Mouse (Mus musculus) fat pad, adult 2 months (tissue): ENCODE data around the gene Ivns1abp.
"Not testable (repeated sequence)": the region's sequence is repeated elsewhere in the genome, so short reads cannot be mapped to it uniquely, and the experiment has no call there.

Experiments
- DNase-seq: peaks from one replicate; pipeline ENCODE4 v3.0.0-alpha.2; 2011; ENCODE audit warnings: low read depth, low spot score; ENCODE audit errors: extremely low read depth

Gene Ivns1abp

DNA sequence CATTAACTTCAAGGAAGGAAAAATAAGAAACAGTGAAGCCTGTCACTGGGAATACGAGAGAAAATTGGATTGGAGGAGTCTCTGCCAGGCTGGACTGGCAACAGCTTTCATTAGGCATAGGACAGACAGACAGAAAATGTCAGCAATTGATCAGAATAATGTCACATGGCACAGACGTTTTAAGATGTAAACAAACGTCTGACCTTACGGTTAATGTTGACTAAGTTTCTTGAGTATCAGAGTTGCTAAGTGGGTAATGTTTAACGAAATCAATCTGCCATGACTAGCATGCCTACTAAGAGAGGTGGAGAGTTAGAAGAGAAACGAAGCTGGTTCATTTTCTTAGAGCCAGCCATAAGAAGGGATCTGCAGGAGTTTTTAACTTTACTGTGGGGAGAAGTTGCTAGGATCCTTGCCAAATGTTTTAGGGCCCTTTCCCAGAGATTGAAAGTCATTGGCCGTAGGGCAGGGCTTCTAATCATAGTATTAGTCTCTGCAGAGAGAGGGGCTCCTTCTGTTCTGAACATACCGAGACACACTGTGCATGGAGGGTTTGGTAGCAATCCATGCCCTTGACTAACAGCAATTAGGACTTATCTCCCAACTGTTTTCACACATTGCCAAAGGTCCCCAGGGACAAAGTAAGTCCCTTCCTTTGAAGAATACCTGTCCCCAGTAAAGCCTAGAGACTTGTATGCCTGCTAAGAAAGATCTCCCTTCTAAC is 2.8 kb upstream of the Ivns1abp start:
- DNase-seq = no peak

DNA sequence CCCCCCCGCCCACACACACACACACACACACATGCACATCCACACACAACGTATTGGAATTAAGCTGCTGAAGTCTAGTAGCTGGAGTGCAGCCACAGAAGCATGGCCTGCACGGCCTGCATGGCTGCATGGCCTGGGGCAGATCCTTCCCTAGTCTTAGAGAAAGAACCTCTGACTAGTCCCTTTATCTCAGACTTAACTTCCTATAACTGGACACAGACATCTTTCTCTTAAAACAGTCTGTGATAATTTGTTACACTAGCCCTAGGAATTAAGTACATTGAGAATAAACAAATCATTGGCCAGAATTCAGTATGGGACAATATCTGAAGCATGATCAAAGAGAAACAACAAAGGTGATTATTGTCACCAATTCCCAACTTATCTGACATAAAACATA is 2.0 kb upstream of the Ivns1abp start:
- DNase-seq = no peak

DNA sequence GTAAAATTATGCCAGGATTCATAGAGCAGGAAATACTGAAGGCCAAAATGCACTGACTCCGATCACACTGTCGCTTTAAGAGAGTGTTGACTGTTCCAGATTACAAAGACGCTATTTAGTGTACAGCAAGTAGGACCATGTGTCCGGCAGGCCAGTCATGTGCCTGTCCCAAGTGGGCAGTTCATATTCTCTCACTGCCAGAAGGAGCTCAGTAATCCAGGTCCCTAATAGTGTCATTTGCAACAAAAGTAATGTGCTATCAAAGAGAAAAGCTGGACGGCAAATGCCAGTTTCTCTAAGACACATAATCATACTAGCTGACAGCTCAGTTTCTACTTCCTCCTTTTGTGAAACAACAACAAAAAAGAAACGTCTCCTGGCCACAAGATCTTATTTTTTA is 1.3 kb upstream of the Ivns1abp start:
- no peak for DNase-seq

DNA sequence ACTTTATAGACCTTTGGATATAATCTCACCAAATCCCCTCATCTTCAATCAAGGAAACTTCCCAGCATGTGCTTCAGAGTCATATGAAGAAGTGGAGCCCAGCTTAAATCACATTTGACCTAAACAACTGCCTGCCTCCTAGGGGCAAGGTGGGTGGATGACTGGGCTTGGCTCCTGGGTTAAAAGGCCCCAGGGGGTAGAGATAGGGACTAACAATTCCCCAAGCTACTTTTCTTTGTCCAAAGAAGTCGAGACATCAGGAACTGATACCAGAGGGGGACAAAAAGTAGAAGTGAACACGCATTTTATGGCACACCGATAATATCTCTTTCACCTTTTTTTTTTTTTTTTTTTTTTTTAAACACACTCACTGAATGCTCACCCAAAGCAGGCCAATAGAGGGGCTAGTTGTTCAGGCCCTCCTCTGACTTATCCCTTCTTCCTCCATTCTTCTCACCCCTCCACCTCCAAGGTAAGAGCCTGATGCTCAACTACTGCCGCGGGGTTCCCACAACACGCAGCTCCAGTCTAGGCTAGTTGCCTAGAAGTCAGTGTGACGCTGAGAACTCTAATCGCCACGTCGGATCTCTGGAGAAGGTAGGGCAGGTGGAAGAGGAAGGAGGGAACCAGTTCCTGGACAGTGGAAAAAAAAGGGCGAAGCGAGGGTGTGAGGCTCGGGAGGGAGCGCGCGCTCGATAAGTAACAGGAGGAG is 550 bp upstream of the Ivns1abp start:
- no peak for DNase-seq

DNA sequence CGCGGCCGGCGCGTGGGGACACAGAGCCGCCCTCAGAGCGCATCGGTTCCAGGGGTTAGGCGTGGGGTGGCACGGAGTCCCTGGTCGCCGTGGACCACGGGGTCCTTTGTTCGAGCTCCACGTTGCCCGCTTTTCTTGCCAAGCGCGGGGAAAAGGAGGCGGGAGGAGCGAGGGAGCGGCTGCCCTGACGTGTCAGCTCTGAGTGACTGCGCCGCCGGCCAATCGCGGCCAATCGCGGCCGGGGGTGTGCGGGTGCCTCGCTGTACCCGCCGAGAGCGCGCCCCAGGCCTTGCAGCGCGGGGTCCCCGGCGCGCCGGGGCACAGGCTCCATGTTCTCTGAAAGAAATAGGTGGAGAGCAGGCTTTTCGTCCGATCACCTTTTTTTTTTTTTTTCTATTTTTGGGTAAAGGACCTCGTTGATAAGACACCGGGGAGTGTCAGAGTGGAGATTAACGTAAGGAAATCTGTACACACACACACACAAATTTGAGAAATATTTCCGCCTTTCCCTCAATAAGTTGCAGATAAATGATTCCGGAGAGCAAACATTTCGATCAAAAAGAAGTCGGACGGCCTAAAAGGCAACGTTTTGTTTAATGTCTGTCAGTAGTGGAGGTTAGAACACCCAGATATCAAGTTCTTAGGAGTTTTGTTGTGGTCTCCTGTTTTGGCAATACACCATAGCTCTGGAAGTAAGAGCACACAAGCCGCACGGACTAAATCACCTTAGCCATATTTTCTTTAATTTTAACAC is 1.0 kb downstream of the Ivns1abp start:
- no peak for DNase-seq

DNA sequence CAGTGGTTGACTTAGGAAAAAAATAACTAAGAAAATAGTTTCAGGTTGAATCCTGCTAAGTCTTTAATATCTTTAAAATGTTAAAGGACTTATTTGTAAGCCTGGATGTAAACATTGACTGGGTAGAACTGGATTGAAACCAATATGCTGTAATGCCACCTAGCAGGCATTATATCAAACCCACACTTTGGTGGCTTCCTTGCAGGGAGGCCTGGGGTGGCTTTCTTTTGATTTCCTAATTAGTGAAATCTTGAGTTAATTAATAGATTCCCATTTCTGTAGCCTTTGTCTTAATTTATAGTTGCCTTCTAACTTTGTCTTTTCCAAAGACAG is 1.6 kb downstream of the Ivns1abp start:
- no peak for DNase-seq

DNA sequence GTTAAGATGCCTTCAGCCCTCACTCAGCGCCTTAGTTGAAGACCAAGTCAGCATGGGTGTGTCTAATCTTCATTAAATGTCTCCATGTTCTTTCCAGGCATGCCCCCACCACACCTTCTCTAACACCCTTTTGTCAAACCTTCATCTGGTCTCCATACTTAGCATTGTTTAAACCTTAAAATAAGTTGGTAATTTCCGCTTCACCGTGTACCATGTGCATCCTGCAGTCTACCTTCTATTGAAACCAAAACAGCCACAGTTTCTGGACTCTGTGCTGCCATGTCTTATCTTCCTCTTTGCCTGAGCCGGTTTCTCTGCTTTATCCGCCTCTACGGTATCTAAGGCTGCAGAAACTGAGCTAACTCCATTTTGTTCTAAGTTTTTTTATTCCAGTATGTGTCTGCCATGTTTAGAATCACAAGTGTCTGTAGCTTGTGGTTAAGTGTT is 2.4 kb downstream of the Ivns1abp start:
- DNase-seq = no peak

DNA sequence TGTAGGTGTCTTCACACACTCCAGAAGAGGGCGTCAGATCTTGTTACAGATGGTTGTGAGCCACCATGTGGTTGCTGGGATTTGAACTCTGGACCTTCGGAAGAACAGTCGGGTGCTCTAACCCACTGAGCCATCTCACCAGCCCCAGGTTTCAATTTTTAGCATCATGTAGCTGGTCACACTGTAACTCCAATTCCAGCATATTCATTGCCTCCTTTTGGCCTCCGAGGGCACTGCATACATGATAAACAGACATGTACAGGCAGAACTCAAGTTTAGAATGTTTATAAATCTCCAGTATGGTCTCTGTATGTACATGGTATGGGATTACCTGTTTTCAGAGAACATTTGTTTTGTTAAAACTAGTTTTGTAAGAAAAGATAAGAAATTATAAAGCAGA is 4.0 kb downstream of the Ivns1abp start:
- DNase-seq = not testable (repeated sequence)

DNA sequence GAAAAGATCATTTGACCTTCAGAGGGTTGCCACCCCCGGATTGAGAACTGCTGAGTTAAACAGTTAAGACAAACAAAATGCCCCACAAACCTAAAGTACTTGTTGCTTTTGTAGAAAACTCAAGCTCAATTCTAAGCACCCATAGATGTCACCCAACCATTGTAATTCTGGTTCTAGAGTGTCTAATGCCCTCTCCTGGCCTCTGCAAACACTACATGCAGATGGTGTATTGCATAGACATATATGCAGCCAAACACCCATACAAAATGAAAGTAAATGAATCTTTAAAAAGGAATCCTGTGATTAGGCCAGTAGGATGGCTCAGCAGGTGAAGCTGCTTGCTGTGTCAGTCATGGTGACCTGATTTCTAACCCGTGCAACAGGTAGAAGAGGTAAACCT is 8.6 kb downstream of the Ivns1abp start:
- DNase-seq = no peak

DNA sequence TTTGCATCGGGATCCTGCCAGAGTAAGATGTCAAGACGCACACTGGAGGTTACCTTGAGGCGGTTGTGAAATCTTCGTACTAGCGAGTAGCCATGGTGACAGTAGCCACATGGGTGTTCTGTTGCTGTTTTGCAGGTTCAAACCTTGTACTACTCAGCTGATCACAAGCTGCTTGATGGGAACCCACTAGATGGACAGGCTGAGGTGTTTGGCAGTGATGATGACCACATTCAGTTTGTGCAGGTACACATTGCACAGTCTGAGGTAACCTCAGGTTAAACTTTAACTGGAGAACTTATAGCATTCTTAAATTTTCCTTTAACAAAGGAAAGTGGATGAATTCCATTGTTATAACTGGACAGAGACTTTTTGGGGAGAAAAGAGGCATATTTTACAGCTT is 11.7 kb downstream of the Ivns1abp start:
- DNase-seq = no peak

DNA sequence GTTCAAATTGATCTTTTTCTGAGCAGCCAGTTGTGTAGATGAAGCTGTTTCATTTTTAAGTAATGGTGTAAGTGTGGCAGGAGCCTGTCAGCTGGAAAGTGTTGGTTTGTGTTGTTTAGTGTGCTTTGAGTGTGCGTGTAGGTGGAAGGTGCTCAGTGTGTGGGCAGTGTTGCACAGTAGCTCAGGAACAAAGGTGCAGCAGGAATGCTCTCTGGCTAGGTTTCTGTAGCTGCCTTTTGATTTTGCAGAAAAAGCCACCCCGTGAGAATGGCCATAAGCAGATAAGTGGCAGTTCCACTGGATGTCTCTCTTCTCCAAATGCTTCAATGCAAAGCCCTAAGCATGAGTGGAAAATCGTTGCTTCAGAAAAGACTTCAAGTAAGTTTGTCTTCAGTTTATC is 15.1 kb downstream of the Ivns1abp start:
- DNase-seq = no peak

DNA sequence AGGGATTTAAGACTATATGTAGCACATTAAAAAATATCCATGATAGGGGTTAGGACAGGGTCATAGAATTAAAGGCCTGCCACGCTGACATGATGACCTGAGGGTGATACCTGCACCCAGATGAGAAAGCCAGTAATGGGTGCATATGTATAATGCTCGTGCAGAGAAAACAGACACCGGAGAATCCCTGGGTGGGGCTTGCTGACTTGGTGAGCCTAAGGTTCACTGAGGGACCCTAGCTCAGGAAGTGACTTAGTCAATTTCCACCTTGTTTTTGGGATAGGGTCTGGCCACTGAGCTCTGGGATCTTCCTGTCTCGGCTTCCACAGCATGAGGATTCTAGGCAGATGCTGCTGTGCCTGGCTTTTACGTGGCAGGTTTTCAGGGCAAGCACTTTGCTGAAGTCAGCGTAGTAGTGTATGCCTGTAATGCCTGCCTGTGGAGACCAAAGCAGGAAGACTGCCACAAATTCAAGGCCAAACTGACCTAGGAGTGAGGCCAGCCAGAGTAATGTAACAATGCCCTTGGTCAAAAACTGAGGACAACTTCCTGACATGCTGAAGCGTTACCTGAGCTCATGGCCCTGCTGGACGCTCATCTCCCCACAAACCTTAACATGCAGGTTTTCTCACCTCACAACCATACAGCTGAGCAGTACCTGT is 22.8 kb downstream of the Ivns1abp start:
- DNase-seq = no peak

DNA sequence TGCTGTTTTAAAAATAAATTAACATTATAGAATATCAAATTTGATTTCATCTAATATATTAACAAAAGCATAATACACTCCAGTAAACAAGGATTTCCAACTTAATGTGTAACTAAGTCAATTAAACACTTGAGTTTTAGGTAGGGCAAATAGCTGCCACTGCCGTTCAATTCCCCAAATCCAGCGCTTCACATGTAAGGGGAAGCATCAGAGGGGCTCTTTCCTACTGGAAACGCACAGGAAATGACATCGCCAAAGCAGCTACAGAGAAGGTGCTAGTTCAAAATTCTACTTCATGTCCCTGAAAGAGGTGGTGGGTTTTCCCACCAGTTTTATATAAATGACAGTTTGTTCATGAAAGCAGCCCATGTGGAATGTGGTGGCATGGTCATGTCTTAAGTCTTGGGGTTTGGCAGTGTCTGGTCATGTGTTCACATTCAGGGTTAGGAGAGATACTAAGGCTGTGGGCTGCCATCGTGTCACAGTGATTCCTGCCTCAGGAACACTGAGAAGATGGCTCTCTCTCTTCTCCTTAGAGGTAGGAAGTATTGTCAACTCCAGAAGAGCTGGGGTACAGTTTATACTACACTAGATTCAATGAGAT is 23.5 kb downstream of the Ivns1abp start:
- DNase-seq = no peak

DNA sequence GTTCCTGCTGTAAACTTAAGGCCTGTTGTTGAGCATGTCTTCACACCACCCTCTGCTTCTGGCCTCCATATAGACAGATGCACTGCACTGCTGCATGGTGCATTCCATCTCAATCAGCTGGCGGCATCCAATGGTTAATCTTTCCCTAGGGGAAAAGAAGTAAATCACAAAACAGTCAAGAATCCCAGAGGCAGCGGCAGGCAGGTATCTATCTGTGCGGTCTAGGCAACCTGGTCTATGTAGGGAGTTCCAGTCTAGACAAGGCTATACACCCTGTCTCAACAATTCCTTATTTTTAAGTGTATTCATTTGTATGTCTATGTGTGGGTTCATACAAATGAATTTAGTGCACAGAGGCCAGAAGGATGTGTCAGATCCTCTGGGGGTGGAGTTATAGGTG is 24.2 kb downstream of the Ivns1abp start:
- no peak for DNase-seq

DNA sequence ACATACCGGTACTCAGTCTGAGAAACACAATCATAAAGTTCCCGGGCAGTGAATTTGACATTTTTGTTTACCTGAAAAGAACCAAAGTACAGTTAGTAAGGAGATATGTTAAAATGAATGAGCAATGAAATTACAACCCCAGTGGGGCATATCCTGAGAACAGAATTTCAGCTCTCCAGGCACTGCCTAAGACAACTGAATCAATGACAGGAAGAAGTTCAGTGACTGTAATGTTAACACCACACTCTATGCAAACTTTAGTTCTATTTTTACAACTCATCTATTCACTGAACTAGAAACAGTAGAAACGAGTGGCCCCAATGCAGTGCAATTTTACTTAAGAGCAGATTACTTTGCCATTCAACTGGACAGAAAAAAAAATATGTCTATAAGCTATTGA is 26.3 kb downstream of the Ivns1abp start:
- no peak for DNase-seq

DNA sequence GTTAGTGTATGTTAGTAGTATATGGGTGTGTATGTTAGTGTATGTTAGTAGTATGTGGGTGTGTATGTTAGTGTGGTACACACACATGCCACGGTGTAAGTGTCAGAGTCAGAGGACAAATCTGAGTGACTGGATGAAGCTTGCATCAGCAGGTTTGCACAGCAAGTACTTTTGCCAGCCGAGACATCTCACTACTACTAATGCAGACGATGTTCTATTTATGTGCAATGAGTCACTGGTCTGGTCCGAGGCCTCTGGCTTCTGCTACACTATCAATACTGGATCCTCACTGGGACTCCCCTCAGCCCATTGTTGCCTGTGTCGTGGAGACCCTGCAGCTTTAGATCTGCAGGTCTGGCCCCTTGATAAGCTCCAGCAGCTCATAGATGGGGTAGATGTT is 27.3 kb downstream of the Ivns1abp start:
- no peak for DNase-seq

DNA sequence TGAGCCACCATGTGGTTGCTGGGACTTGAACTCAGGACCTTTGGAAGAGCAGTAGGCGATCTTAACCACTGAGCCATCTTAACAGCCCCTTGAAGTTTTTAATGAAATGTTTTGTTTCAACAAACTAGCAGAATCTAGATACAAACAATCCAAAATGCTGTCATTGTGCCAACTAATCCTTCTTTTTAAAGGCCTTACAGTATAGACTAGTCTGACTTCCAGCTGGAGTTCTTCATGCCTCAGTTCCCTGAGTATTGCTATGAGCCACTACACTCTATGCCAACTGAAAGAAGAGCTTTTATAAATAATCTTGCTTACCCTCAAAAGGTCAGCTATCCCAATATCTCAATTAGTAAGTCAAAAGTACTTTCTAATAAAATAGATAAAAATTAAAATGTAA is 28.5 kb downstream of the Ivns1abp start:
- no peak for DNase-seq

DNA sequence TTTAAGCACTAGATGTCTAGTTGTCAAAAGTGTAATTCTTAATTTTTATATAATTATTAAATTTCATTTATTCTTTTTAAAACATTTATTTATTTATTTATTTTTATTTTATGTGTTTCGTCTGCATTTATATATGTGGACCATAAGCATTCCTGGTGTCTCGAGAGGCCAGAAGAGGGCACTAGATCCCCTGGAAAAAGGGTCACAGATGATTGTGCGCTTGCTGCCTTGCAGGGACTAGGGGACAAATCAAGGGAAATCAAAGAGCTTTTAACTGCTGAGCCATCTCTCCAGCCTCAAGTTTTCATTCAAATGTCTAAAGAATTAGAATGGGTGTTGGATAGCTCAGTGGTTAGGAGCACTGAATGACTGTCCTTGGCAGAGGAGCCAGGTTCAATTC is 33.1 kb downstream of the Ivns1abp start:
- DNase-seq = no peak

DNA sequence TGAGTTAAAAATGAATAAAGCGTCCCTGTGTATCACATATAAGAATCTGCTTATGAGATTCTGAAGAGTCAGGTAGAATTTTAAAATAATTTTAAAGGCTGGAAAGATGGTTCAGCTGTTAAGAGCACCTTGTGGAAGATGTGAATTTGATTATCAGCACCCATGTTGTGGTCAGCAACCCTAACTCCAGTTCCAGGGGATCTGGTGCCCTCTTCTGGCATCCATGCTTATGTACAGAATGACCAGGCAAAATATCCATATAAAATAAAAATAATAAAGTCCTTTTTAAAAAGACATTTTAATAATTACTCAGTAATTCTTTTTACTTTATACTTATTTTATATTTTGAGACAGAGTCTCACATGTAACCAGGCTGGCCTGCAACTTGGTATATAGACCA is 45.8 kb downstream of the Ivns1abp start:
- DNase-seq = no peak

DNA sequence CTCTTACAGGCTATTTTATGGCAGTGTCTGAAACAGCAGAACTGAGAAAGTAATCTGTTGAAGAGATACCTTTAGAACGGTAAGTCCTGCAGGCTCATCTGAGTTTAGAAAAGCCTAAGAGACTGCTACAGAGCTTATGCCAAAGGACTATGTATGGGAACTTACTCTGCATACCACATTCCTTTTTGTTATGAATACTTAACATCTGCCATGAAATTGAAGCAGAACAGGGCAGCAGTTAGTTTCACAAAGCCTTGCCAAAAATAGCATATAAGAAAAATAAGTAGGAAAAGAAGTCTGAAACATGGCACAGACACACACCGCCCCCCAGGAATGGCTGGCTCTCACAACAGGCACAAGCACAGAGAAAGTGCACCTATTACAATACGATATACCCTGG is 65.5 kb downstream of the Ivns1abp start:
- no peak for DNase-seq
